Mouse (Mus musculus) right cerebral cortex, postnatal 36 days (tissue): ENCODE data around the gene Erc2.

ENCODE experiments used
- DNase-seq, 2 experiments: peaks; one replicate each; pipeline ENCODE4 v3.0.0; 2022; ENCODE audit warnings: low spot score in 2 of 2, mixed read lengths in 1 of 2

Gene Erc2

DNA sequence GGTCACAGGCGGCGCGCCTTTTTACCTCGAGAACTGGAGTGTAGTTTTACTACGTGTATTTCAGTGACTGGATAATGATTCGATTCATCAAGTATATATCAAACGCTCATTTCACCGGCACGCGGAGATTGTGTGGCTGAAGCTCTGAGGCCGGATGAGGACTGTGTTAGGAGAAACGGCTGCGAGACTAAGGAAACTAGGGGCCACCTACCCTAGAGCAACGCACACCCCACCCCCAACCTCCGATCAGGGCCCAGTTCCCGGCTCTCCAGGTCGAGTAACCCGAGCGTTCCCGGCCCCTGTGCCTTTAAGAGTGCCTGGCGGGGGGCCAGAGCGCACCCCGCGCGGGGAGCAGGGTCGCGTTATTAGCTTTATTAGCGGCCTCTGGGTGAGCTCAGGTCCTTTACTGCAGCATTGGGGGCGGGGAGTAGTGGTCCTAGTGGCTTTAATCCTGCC, 884.2 kb downstream of the Erc2 start:
- DNase-seq: no peak

DNA sequence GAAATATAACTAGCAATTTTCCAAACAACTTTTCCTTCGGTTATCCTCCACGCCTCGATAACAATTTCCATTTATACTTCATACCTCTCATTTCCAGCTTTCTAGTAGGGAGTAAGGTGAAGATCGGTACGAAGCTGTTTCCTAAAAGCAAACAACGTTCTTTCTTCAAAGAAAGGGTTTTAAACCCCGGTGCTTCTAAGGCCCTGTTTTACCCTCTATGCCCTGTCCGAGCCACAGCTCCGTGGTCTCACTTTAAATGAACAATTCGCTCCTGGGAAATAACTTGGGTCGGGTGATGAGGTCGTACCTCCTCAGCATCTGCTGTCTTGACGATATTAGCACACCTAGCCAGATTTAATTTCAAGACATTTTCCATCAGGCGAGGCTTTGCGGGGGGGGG, 884.8 kb downstream of the Erc2 start:
- DNase-seq: no peak

DNA sequence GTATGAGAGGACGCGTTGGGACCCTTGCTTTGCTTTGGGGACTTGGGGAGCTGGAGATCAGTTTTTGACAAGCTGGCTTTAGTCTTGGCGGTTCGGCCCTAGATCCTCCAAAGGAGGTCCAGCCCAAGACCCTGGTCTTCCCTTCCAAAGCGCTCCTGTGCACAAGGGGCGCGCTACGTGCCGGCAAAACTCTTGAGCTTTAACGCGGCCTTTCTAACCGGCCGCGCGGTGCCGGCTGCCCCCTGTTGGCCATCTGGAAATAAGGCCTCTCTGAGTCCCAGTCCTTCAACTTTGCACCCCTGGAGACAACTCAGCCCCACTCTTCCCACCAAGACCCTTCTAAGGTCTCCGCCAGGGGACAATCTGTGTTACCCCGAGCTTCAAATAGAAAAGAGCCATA, 885.2 kb downstream of the Erc2 start:
- peak in 1 of 2 experiments; percentile 31 for DNase-seq

DNA sequence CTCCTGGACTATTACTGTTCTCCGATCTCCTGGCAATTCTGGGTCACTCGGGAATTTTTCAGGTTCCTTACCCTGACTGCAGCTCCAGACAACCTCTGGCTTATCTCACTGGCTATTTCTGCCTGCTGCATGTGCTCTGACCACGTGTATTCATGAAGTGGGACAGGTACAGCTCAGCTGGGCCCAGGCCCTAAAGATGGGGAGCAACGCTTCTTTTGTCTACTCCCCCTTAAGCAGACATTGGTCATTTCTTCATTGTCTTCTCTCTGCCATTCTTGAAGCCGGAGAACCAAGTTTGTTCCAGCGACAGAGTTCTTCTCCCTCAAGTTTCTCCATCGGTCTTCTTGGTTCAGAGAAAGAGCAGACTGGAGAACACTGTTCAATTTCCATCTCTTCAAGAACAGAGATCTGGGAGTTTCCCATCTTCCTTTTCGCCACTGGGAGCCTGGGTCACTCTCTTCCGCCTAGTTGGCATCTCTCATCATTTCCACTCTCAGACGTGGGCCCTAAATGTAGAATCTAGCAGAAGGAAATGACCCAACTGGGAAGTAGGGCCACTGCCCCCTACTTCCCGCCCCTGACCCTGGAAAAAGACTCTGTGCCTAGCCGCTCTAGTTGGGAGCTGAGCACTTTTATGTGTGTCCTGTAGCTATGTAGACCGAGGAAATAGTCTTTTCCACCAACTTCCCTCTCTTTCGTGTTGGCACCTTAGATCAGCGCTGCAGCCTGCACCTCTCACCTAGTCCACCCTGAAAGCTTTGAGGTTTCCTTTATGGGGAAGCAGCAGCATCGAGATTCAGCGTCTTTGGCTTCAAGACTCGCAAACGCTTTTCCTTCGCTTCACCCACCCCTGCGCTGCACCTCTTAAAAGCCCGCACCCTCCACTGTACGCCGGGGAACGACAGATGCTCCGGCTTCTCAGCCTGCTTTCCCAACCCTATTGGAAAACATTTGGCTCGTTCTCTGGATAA, 886.3 kb downstream of the Erc2 start:
- DNase-seq: no peak

DNA sequence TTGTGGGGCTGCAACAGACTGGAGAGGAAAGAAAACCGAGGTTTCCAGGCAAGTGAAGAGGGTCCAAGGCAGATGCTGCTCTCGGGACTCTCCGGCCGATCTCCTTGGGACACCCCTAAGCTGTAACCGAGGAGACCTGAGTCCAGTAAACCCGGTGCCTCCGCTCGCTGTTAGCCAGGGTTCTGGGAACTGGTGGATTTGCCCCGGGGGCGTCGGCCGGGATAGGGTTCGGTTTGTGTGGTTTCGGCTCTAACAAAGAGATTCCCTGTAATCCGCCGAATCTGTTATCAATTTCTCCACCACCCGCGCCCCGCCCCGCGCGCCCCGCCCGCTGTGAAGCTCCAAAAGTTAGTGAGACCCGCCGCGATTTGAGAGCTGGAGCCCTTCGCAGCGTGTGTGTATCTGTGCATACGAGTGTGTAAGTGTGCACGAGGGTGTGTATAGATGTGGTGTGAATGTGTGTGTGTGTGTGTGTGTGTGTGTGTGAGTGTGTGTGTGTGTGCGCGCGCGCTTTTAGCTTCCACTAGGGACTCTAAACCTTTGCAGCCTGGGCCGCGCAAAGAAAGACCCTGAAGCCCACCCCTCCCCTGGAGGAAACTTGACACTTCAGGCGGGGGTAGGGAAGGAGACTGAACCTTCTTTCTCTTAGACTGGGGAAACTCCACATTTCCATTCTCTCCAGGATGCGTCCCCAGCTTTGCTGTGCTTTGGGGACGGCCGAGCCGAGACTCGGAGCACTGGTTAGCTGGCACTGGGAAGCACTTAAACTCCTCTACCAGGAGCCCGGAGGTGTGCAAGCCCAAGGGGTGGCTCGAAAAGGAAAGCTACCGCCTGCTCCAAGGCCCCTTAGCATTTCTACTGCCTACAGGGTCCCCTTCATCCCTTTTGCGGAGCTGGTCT, 887.5 kb downstream of the Erc2 start:
- no peak for DNase-seq

DNA sequence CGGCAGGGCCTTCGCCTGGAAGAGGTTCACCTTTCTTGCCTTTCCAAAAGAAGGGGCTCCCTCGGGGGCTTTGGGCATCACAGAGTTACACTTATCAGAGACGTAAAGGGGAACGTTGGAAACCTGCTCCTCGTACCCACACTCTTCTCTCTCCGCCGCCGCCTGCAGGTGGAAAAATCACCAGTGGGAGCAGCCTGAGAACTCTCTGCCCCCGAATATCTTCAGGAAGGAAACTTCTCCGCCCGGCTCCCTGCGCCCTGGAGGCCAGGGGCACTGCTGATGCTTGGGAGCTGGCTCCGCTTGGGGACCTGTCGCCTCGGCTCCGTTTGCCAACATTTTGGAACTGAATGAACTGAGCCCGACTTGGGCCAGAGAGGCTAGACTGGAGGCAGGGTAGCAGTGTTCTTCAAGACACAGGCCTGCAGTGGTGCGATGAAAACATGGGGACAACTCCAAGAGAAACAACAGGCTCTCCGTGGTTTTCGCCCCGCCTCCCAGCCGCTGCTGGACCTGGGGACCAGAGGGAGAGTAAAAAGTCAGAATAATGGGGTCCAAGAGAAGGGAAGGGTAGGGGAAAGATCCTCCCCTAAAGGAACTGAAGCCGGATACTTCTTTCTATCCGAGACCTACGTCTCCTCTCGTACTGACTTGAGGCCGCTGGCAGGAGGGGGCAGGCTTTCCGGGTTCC, 888.3 kb downstream of the Erc2 start:
- DNase-seq: no peak

DNA sequence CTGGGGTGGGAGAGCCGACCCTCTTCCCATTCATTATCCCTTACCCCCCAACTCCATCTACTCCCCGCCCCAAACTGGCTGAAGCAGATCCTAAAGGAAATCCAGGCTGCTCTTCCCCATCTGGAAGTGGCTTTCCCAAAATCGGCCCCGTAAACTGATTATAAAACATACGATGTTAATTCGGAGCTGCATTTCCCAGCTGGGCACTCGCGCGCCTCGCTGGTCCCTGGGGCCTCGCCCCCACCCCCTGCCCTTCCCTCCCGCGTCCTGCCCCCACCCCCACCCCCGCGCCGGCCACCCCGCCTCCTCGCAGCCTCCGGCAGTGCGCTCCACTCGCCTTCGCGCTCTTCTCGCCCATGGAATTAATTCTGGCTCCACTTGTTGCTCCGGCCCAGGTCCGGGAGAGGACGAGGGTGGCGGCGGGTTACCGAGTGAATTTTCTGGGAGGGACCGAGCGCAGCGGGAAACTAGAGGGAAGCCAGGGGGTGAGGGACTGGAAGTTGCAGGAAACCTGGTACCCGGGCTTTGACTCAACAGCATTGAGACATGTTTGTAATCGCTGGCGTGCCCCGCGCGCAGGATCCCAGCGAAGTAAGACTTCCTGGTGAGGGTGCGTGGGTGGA, 888.9 kb downstream of the Erc2 start:
- DNase-seq: no peak

DNA sequence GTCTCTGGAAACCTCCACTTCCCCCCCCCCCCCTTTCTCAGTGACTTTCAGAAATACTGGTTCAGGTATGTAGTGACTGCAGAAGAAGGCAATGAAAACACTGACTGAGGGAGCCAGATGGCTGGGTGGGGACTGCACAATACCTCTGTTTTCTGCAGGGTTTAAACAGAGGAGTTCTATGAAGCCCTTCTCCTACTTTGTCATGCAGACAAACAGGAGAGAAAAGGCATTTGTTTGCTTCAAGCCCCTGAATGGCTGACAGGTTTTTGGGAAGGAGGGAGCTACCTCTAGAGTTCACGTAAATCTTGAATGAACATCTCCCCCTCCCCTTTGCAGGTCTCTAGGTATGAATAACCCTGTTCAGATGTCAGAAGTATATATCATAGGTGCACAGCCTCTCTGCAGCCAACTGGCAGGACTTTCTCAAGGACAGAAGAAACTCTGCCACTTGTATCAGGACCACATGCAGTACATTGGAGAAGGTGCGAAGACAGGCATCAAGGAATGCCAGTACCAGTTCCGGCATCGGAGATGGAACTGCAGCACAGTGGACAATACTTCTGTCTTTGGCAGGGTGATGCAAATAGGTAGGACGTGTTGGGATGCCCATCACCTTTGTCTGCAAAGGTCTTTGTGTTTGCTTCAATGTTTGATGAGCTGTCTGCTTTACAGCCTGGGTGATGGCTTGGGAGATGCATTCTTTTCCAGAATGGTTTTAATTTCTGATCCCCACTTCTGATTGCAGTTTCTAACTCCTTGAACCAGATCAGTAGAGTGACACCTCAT, 890.8 kb downstream of the Erc2 start:
- no peak for DNase-seq

DNA sequence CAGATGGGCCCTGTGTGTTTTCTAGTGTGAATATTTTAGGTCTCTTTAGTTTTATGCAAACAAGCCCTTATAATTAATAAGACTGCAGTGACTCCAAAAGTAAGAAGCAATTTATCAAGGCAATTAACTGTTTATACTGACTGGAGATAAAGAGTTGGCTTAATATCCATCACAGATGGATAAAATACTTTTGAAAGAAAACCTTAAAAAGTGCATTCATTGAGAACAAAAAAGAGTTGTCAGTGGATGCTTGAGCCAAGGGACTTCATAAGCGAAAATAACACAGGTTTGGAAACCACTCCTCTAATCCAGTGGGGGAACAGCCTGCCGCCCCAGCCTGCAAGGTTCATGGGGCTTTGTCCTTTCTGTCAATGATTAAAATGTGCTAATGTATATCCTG, 891.9 kb downstream of the Erc2 start:
- no peak for DNase-seq

DNA sequence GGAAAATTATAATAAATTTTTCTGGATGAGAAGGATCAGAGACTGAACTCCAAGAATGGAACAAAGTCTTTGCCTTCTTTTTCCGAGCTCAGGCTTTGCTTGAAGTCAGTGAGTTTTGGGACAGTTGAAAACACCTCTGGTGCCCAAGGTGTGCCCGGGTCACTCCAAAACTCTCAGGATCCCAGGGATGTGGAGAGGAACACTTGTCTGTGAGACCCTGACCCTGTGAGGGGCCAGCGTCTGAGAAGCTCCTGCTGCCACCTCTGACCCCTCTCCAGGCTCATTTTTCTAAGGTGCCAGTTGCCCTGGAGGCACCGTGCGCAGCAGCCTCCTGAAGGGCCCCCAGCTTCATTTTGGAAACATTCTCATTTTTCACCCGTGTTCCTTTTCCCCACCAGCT, 893.1 kb downstream of the Erc2 start:
- no peak for DNase-seq

DNA sequence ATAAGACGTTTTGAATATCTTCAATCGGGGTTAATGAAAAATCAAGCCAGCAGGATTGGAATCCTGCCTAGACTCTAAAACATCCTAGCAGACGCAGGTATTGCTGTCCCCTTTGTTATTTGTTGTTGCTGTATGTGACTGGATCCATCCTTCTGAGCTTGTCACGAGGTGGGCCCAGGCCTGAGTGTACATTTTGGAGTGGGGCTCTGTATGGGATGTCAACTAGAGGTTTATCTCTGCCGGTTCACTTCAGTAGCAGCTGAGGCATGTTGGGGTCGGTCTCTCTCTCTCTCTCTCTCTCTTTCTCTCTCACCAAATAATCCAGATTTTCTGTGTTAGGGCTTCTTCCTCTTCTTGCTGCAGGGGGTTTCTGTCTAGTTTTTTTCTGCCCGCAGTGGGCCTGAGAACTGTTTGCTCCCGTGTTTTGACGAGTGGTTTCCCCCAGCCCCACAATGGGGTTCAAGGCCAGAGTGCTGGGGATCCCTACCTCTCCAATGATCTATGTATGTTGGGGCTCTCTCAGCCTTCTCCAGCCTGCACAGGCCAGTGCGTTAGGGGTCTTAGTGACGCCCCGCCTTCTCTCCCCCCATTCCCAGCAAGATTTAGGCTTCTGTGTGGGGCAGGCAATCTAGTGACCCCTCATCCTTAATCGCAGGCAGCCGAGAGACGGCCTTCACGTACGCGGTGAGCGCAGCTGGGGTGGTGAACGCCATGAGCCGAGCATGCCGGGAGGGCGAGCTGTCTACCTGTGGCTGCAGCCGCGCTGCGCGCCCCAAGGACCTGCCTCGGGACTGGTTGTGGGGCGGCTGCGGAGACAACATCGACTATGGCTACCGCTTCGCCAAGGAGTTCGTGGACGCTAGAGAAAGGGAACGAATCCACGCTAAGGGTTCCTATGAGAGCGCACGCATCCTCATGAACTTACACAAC, 895.7 kb downstream of the Erc2 start:
- DNase-seq: no peak

DNA sequence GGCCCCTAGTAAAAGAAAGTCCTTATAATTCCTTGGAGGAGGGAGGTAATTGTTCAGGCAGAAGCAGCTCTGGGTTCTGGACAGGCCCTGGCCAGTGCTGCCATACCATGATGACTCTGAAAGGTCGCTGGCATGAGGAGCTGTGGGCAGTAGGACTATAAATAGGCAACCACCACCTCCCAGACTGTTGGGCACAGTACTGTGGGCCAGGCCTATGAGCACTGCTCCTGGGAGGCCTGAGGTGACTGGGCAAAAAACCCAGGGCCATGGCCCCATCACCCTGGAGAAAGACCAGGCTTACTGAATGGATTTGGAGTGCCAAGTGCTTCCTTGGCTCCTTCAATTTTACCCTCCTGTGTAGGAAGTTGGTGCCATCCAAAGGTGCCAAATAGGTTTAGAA, 898.9 kb downstream of the Erc2 start:
- DNase-seq: no peak

DNA sequence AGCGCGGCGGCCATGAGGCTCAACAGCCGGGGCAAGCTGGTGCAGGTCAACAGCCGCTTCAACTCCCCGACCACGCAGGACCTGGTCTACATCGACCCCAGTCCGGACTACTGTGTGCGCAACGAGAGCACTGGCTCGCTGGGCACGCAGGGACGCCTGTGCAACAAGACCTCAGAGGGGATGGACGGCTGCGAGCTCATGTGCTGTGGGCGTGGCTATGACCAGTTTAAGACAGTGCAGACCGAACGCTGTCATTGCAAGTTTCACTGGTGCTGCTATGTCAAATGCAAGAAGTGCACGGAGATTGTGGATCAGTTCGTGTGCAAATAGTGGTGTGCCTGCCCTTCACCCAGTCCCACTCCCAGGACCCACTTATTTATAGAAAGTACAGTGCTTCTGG, 900.4 kb downstream of the Erc2 start:
- DNase-seq: no peak

DNA sequence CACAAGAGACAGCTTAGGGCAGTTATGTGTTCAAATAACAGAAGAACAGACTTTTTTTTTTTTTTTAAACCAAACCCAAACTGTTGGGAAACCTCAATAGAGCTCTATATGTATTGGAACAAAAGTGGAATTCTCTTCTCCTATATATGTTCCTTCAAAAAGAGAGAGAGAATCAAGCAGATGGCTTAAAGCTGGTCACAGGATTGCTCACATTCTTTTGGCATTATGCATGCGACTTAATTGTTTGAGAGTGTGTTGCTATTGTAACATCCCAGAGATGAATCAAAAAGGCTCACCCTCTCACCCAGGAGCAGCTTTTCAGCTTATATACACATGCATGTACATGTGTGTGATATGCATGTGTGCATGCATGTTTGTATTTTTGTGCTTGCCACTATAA, 903.3 kb downstream of the Erc2 start:
- DNase-seq: no peak
